Mouse (Mus musculus): ENCODE data around the gene Wfdc18. TPM values are rescaled to one million over a fixed set of nuclear protein-coding genes. Genes with fewer than 3 reads are reported as not detected.

Gene Wfdc18
- polyA plus RNA-seq, 1 experiment from 2014 or later, result 0.33 TPM

DNA sequence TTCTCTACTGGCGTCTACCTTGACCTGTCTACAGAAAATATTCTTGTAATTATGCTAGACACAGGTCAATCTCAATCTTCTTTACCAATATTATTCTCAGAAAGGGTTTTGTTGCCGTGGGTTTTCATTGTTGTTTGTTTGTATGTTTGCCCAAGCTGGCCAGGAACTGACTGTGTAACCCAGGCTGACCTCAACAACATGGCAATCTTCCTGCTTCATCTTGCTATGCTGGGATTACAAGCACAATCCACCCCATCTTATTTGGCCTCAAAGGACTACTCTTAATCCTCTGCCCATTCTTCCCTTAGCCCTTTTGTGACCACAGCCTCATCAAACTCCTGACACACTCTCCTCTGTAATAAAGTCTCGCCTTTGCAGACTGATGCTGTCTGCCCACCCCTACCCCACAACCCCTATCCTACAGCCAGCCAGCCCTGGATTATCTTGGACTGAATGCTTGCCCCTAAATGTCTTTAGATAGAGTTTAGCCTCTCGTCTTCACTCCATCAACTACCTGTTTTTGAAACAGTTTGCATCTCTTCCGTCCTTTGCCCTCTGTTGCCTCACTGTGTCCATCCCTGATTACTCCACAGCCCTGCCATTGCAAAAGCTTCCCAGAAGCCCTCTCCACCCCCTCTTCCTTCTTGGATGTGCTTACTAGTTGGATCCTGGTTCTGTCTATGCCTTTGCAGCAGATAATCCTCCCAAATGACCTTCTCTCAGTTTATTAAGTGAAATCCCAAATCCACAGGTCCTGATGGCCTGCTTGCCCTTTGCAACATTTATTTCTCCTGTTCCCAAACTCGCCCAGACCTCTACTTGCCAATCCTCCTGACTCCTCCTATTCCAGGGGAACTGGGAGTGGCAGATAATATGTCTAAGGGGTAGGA is 38.8 kb downstream of the Wfdc18 start:
- no peak overlapping the region for H3K4me2 ChIP-seq (ENCODE audit: low read length)
- H3K4me1 ChIP-seq (replicated peaks; ENCODE audit: insufficient read depth, low read length), result no peaks in the 10 kb centered on the region
- WGBS, result 69% methylated on average over 6 of the region's 6 CpGs
- no peak for TF ChIP-seq CTCF (IDR thresholded peaks at IDR 0.05; ENCODE audit: low read depth)
- no peaks in the 10 kb centered on the region for H3K27me3 ChIP-seq (ENCODE audit: insufficient read depth, low read length)
- no peak overlapping the region for H3K27ac ChIP-seq
- no peak for DNase-seq (ENCODE audit: low spot score)
- no peak for ATAC-seq (replicated peaks; ENCODE audit: low FRiP score, low read depth)
- H3K36me3 ChIP-seq (ENCODE audit: insufficient read depth, low read length), result no peaks in the 10 kb centered on the region
- H3K9me3 ChIP-seq (replicated peaks; ENCODE audit: low read length), result no peaks in the 10 kb centered on the region
- no peak overlapping the region for H3K9ac ChIP-seq (ENCODE audit: low read depth, low read length)
- no peak overlapping the region for H3K4me3 ChIP-seq (replicated peaks; ENCODE audit: low read depth, low read length)

- H3K4me2 ChIP-seq (ENCODE audit: low read length), result peak within 1 kb of the TSS; percentile 57
- H3K27me3 ChIP-seq (ENCODE audit: insufficient read depth, low read length), result no peaks in the 10 kb centered on the region
- peak within 1 kb of the TSS; percentile 81 for H3K27ac ChIP-seq
- H3K9me3 ChIP-seq (replicated peaks; ENCODE audit: low read length), result no peaks in the 10 kb centered on the region
- DNase-seq (ENCODE audit: low spot score), result peak; percentile 95
- H3K4me3 ChIP-seq (replicated peaks; ENCODE audit: low read depth, low read length), result peak within 1 kb of the TSS; percentile 69
- peaks cover 8% of the 10 kb centered on the region; the same call in 1 of the 2 replicates for H3K4me1 ChIP-seq (replicated peaks; ENCODE audit: insufficient read depth, low read length)
- under 1% methylated on average over 47 of the region's 47 CpGs for WGBS
- peak within 1 kb of the TSS; percentile 76 for H3K9ac ChIP-seq (ENCODE audit: low read depth, low read length)
- H3K36me3 ChIP-seq (ENCODE audit: insufficient read depth, low read length), result peaks cover 17% of the 10 kb centered on the region
- no peak for TF ChIP-seq CTCF (IDR thresholded peaks at IDR 0.05; ENCODE audit: low read depth)
- ATAC-seq (replicated peaks; ENCODE audit: low FRiP score, low read depth), result peak; percentile 98
These were observed 44.9 kb downstream of the Wfdc18 start, which contains the start of gene Heatr6 for GRCm38 (mm10) chr11:83753581-83754181. Gene Heatr6 (plus strand): TSS chr11:83753696.

DNA sequence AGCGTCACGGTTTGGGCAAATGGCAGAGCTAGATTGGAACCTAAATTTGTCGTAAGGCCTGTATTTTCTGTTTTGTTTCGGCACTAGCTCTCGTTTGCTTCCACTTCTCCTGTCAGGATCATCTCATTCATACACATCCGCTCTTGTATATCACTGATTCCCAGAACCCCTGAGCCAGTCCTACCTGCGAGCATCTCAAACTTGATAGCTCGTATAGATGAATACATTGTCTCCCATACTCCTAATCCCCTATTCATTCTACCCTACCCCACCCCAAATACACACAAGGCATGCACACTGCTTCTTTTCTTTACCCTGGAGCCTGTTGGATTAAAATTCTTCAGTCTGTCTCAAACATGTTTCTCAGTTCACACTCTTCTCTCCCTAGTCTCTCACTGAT is 45.4 kb downstream of the Wfdc18 start:
- no peak for DNase-seq (ENCODE audit: low spot score)
- Histone ChIP-seq H3K36me3 (ENCODE audit: insufficient read depth, low read length) (peaks cover 23% of the 10 kb centered on the region), H3K27ac (peak overlapping the region; percentile 81), H3K4me1 (replicated peaks; ENCODE audit: insufficient read depth, low read length) (peaks cover 8% of the 10 kb centered on the region; the same call in 1 of the 2 replicates), H3K27me3 (ENCODE audit: insufficient read depth, low read length) (no peaks in the 10 kb centered on the region), H3K9ac (ENCODE audit: low read depth, low read length) (peak overlapping the region; percentile 76), H3K4me2 (ENCODE audit: low read length) (peak overlapping the region; percentile 57), H3K4me3 (replicated peaks; ENCODE audit: low read depth, low read length) (peak overlapping the region; percentile 69), H3K9me3 (replicated peaks; ENCODE audit: low read length) (no peaks in the 10 kb centered on the region)
- WGBS, result 7% methylated on average over 8 of the region's 8 CpGs
- TF ChIP-seq CTCF (IDR thresholded peaks at IDR 0.05; ENCODE audit: low read depth), result no peak
- ATAC-seq (replicated peaks; ENCODE audit: low FRiP score, low read depth), result no peak

Other genes with a start within 250 kb of the Wfdc18 start
- 1.9 and 2.2 TPM in 2 replicates for gene Mmp28, start 245.9 kb upstream of the Wfdc18 start, polyA plus RNA-seq (2015; fragmentation: Nextera tagmentation; extraction: Ambion mirVana)
- 5.7 and 6.7 TPM in 2 replicates for gene Taf15, start 235.9 kb upstream of the Wfdc18 start, polyA plus RNA-seq (2015; fragmentation: Nextera tagmentation; extraction: Ambion mirVana)
- not detected in 2 replicates for gene Heatr9, start 186.8 kb upstream of the Wfdc18 start, polyA plus RNA-seq (2015; fragmentation: Nextera tagmentation; extraction: Ambion mirVana)
- 0.47 and 0.79 TPM in 2 replicates for gene Ccl5, start 178.5 kb upstream of the Wfdc18 start, polyA plus RNA-seq (2015; fragmentation: Nextera tagmentation; extraction: Ambion mirVana)
- 3.6 and 4.1 TPM in 2 replicates for gene Ccl9, start 130.4 kb upstream of the Wfdc18 start, polyA plus RNA-seq (2015; fragmentation: Nextera tagmentation; extraction: Ambion mirVana)
- gene Ccl6, start 115.9 kb upstream of the Wfdc18 start, polyA plus RNA-seq (2015; fragmentation: Nextera tagmentation; extraction: Ambion mirVana), result 9.5 and 12.0 TPM in 2 replicates
- gene Rpl9-ps1, start 63.4 kb upstream of the Wfdc18 start, polyA plus RNA-seq (2015; fragmentation: Nextera tagmentation; extraction: Ambion mirVana), result not detected in 2 replicates
- 0.55 and 1.3 TPM in 2 replicates for gene Ccl3, start 59.7 kb upstream of the Wfdc18 start, polyA plus RNA-seq (2015; fragmentation: Nextera tagmentation; extraction: Ambion mirVana)
- 0.94 and 1.7 TPM in 2 replicates for gene Ccl4, start 46.4 kb upstream of the Wfdc18 start, polyA plus RNA-seq (2015; fragmentation: Nextera tagmentation; extraction: Ambion mirVana)
- 3.5 and 6.6 TPM in 2 replicates for gene Wfdc17, start 5.0 kb upstream of the Wfdc18 start, polyA plus RNA-seq (2015; fragmentation: Nextera tagmentation; extraction: Ambion mirVana)
- gene Wfdc21, start 37.9 kb downstream of the Wfdc18 start, polyA plus RNA-seq (2015; fragmentation: Nextera tagmentation; extraction: Ambion mirVana), result 1.5 and 1.7 TPM in 2 replicates
- gene Heatr6, start 44.7 kb downstream of the Wfdc18 start, polyA plus RNA-seq (2015; fragmentation: Nextera tagmentation; extraction: Ambion mirVana), result 14.4 and 14.9 TPM in 2 replicates
- gene Hnf1b, start 141.0 kb downstream of the Wfdc18 start, polyA plus RNA-seq (2015; fragmentation: Nextera tagmentation; extraction: Ambion mirVana), result 88.8 and 92.6 TPM in 2 replicates
- gene Ddx52, start 233.0 kb downstream of the Wfdc18 start, polyA plus RNA-seq (2015; fragmentation: Nextera tagmentation; extraction: Ambion mirVana), result 32.5 and 34.8 TPM in 2 replicates

Measured in kidney, postnatal 0 days (tissue).